Mouse (Mus musculus) adrenal gland, adult 18-20 months (tissue): Measurements from ENCODE around the gene Pdf. TPM values are rescaled to one million over a fixed set of nuclear protein-coding genes. Genes with fewer than 3 reads are reported as not detected.

ENCODE experiments used
- DNase-seq, 2 experiments: peaks; one replicate each; pipeline ENCODE4 v3.0.0; 2021 to 2022; ENCODE audit warnings: low spot score in 2 of 2
- long read RNA-seq, 2 experiments: library from polyadenylated mRNA; stranded (forward); transcript quantifications; one replicate each; pipeline ENCODE4 v2.0.0; 2021
- total RNA-seq, 2 experiments: library from RNA; stranded (reverse); gene quantifications; 1 replicate in 1 of 2; 2 replicates in 1 of 2; pipeline ENCODE4 v1.2.3; 2021

Gene Pdf
- 10 to 100 TPM; 41.8 to 53.9 TPM for total RNA-seq
- long read RNA-seq, experiment 1, transcript Pdf-201 (2 exons, 1,306 nt) = major isoform, 64 of 64 reads
- long read RNA-seq, experiment 1, partial matches to known transcripts = 0 of 64 reads
- long read RNA-seq, experiment 1, other reads (novel, unspliced or antisense) = 0 of 64 reads
- long read RNA-seq, experiment 2, transcript Pdf-201 (2 exons, 1,306 nt) = major isoform, 249 of 252 reads
- long read RNA-seq, experiment 2, partial matches to known transcripts = 0 of 252 reads
- long read RNA-seq, experiment 2, other reads (novel, unspliced or antisense) = 3 of 252 reads

GRCm38 (mm10) chr8:107048061-107048941 lies at the start of gene Pdf:
Gene Pdf, minus strand, starts transcription at chr8:107048614.
- peak; percentile 78 to 82 for DNase-seq

GRCm38 (mm10) chr8:107096366-107097036 lies 48.1 kb upstream of the Pdf start, which contains the start of gene Terf2:
Gene Terf2, minus strand, starts transcription at chr8:107096547.
- DNase-seq = peak; percentile 87 to 88

GRCm38 (mm10) chr8:107095717-107096365 lies 47.4 kb upstream of the Pdf start:
- no peak for DNase-seq

GRCm38 (mm10) chr8:107090531-107090930 lies 42.1 kb upstream of the Pdf start:
- DNase-seq = no peak

- DNase-seq = no peak
These were observed 40.2 kb upstream of the Pdf start for GRCm38 (mm10) chr8:107088526-107089063.

- no peak for DNase-seq
These were observed 37.6 kb upstream of the Pdf start for GRCm38 (mm10) chr8:107086018-107086417.

- no peak for DNase-seq
These were observed 36.9 kb upstream of the Pdf start for GRCm38 (mm10) chr8:107085358-107085757.

GRCm38 (mm10) chr8:107076239-107076888 lies 27.9 kb upstream of the Pdf start:
- DNase-seq = no peak

GRCm38 (mm10) chr8:107074128-107074527 lies 25.7 kb upstream of the Pdf start:
- no peak for DNase-seq

GRCm38 (mm10) chr8:107073706-107074105 lies 25.3 kb upstream of the Pdf start:
- DNase-seq = no peak

GRCm38 (mm10) chr8:107065511-107066496 lies 17.4 kb upstream of the Pdf start, which contains the start of gene Tmed6:
Gene Tmed6, minus strand, starts transcription at chr8:107065644.
- DNase-seq = no peak

- DNase-seq = no peak
These were observed 14.2 kb upstream of the Pdf start for GRCm38 (mm10) chr8:107062613-107063012.

GRCm38 (mm10) chr8:107056973-107057369 lies 8.6 kb upstream of the Pdf start:
- DNase-seq = no peak

GRCm38 (mm10) chr8:107056076-107056972 lies 7.9 kb upstream of the Pdf start, which contains the start of the genes Cog8 and Nip7:
Gene Cog8, minus strand, starts transcription at chr8:107056689.
Gene Nip7, plus strand, starts transcription at chr8:107056877.
- DNase-seq = peak; percentile 86 to 88

- no peak for DNase-seq
These were observed 3.6 kb upstream of the Pdf start for GRCm38 (mm10) chr8:107052046-107052445.

- no peak for DNase-seq
These were observed 1.1 kb upstream of the Pdf start for GRCm38 (mm10) chr8:107049480-107049879.

- no peak for DNase-seq
These were observed 1.4 kb downstream of the Pdf start for GRCm38 (mm10) chr8:107046976-107047375.

- no peak for DNase-seq
These were observed 2.9 kb downstream of the Pdf start for GRCm38 (mm10) chr8:107045478-107045877.
